32 mouse cellular contexts compared by ENCODE assay signal in genomic region chr9:58741369-58741768, GRCm38 (mm10). TPM values are rescaled to one million over a fixed set of nuclear protein-coding genes. Genes with fewer than 3 reads are reported as not detected.
DNase-seq lines count a peak whose midpoint lies in the region; ATAC-seq and TF ChIP-seq lines count a peak whose summit lies in the region.
"Had no signal": no experiment of that assay in that cellular context is flagged by ENCODE, and none has a peak within 500 bp of the region (broad histone marks: within the 10 kb centered on the region; RNA-seq: fewer than 3 reads in every experiment).

No protein-coding gene starts in this region.

- no peak overlapping the region for H3K4me2 ChIP-seq in liver, embryonic 14.5 days (ENCODE audit: low read depth)
- no peak overlapping the region for H3K4me2 ChIP-seq in kidney, embryonic 14.5 days (replicated peaks; ENCODE audit: low read depth, low read length)
- H3K4me2 ChIP-seq: forebrain, embryonic 15.5 days; heart, embryonic 11.5 days; hindbrain, embryonic 13.5 days; kidney, embryonic 15.5 days; limb, embryonic 15.5 days; lung, embryonic 14.5 days had no signal

- DNase-seq in ES-E14 (ENCODE audit: low read depth, low spot score), result no peak
- DNase-seq in c-Kit-negative CD71-positive TER-119-positive erythroid progenitor cells, embryonic 14.5 days (ENCODE audit: low read depth, low spot score), result peak; percentile 5
- peak in 2 of 3 experiments; percentile 20 to 26 for DNase-seq in liver, embryonic 14.5 days (ENCODE audit: low read depth in 3 of 3, low spot score in 3 of 3)
- no peak for DNase-seq in retina, embryonic 14.5 days (ENCODE audit: low spot score)
- DNase-seq in layer of hippocampus, adult 18-20 months (ENCODE audit: low spot score in 2 of 2), result no peak
- DNase-seq in layer of hippocampus, postnatal 14 days (ENCODE audit: low spot score in 2 of 2), result no peak
- DNase-seq: adrenal gland, postnatal 10 days; B cell, adult 2 months; cerebellum, adult 11-12 months; cerebellum, postnatal 25 days; gastrocnemius, postnatal 36 days; heart, adult 18-20 months; heart, postnatal 4 days; kidney, adult 11 months; kidney, postnatal 25 days; lung, embryonic 14.5 days; lung, postnatal 14 days; right cerebral cortex, postnatal 4 days; thymus, postnatal 14 days had no signal

- H3K36me3 ChIP-seq in ES-Bruce4 (ENCODE audit: control insufficient read depth, insufficient read depth, low read length, poor library complexity, severe bottlenecking) (no peaks in the 10 kb centered on the region), ES-E14 (ENCODE audit: control insufficient read depth, insufficient read depth, low read length, poor library complexity, severe bottlenecking) (no peaks in the 10 kb centered on the region)
- H3K36me3 ChIP-seq in liver, embryonic 14.5 days (replicated peaks; ENCODE audit: control insufficient read depth, insufficient read depth, low read depth), result no peaks in the 10 kb centered on the region
- H3K36me3 ChIP-seq in kidney, embryonic 14.5 days (ENCODE audit: control insufficient read depth, insufficient read depth, low read length), result no peaks in the 10 kb centered on the region
- H3K36me3 ChIP-seq: forebrain, embryonic 10.5 days; forebrain, embryonic 15.5 days; hindbrain, embryonic 13.5 days; kidney, embryonic 15.5 days; limb, embryonic 10.5 days; limb, embryonic 15.5 days had no signal

- H3K9me3 ChIP-seq in ES-Bruce4 (replicated peaks; ENCODE audit: control insufficient read depth, insufficient read depth, low read length, poor library complexity, severe bottlenecking) (no peaks in the 10 kb centered on the region), ES-E14 (ENCODE audit: control insufficient read depth, insufficient read depth, low read depth, low read length) (no peaks in the 10 kb centered on the region)
- no peaks in the 10 kb centered on the region for H3K9me3 ChIP-seq in liver, embryonic 14.5 days (ENCODE audit: control insufficient read depth, low read length)
- H3K9me3 ChIP-seq in kidney, embryonic 14.5 days (ENCODE audit: control insufficient read depth, low read length), result no peaks in the 10 kb centered on the region
- H3K9me3 ChIP-seq: forebrain, embryonic 10.5 days; forebrain, embryonic 15.5 days; hindbrain, embryonic 13.5 days; kidney, embryonic 15.5 days; limb, embryonic 10.5 days; limb, embryonic 15.5 days had no signal

- no peak for TF ChIP-seq EP300 in ES-Bruce4 (IDR thresholded peaks at IDR 0.05; ENCODE audit: insufficient read depth, low read depth, low read length)
- TF ChIP-seq EP300 in liver, embryonic 14.5 days (IDR thresholded peaks at IDR 0.05; ENCODE audit: low read depth), result no peak

- ATAC-seq in liver, embryonic 14.5 days (ENCODE audit: insufficient read depth), result no peak
- no peak for ATAC-seq in kidney, embryonic 14.5 days (ENCODE audit: low FRiP score, low TSS enrichment)
- ATAC-seq: forebrain, embryonic 15.5 days; inflammation-experienced regulatory T-cells, adult 6 months; midbrain, embryonic 16.5 days had no signal

- WGBS in liver, embryonic 14.5 days (ENCODE audit: insufficient replicate concordance), result 68% methylated on average over 20 of the region's 20 CpGs
- WGBS in kidney, embryonic 14.5 days, result 80% methylated on average over 20 of the region's 20 CpGs

- no peak for TF ChIP-seq POLR2A in ES-Bruce4 (IDR thresholded peaks at IDR 0.05; ENCODE audit: insufficient read depth, low read length)

- in situ Hi-C loops in ES-E14 (cut with MboI; ENCODE audit: low sequenced_read_pairs in 2 of 2, unreplicated experiment in 2 of 2), result no loop called here

- H3K9ac ChIP-seq in ES-Bruce4 (ENCODE audit: low read depth, poor library complexity, severe bottlenecking) (no peak overlapping the region), ES-E14 (ENCODE audit: insufficient read depth, low read depth, low read length, poor library complexity, severe bottlenecking) (peak overlapping the region; percentile 9; the same call in 1 of the 2 replicates)
- H3K9ac ChIP-seq in liver, embryonic 14.5 days (replicated peaks), result no peak overlapping the region
- H3K9ac ChIP-seq in kidney, embryonic 14.5 days (ENCODE audit: low read depth, low read length), result no peak overlapping the region
- H3K9ac ChIP-seq: forebrain, embryonic 15.5 days; hindbrain, embryonic 13.5 days; kidney, embryonic 15.5 days; limb, embryonic 15.5 days; lung, embryonic 14.5 days had no signal

- H3K4me1 ChIP-seq in ES-Bruce4 (ENCODE audit: control insufficient read depth, insufficient read depth, low read length), result no peaks in the 10 kb centered on the region
- H3K4me1 ChIP-seq in ES-E14 (ENCODE audit: control insufficient read depth in 2 of 2, insufficient read depth in 2 of 2, low read length in 2 of 2, poor library complexity in 1 of 2), result peaks cover 0 to 4% of the 10 kb centered on the region in 2 experiments; a peak in 1 of 4 replicates
- H3K4me1 ChIP-seq in liver, embryonic 14.5 days (replicated peaks; ENCODE audit: control insufficient read depth in 2 of 2, insufficient read depth in 2 of 2, low read length in 1 of 2), result no peaks in the 10 kb centered on the region
- H3K4me1 ChIP-seq in kidney, embryonic 14.5 days (ENCODE audit: control insufficient read depth, insufficient read depth, low read length), result no peaks in the 10 kb centered on the region
- H3K4me1 ChIP-seq: forebrain, embryonic 10.5 days; forebrain, embryonic 15.5 days; kidney, embryonic 15.5 days; limb, embryonic 10.5 days; limb, embryonic 15.5 days had no signal

- TF ChIP-seq CTCF in ES-Bruce4 (IDR thresholded peaks at IDR 0.05; ENCODE audit: low read depth, low read length), result no peak
- TF ChIP-seq CTCF in liver, embryonic 14.5 days (IDR thresholded peaks at IDR 0.05; ENCODE audit: low read depth), result no peak

- H3K27ac ChIP-seq in ES-Bruce4 (ENCODE audit: insufficient read depth, low read length) (no peak overlapping the region), ES-E14 (ENCODE audit: insufficient read depth, low read depth, low read length, poor library complexity, severe bottlenecking) (no peak overlapping the region)
- H3K27ac ChIP-seq in liver, embryonic 14.5 days, result no peak overlapping the region
- H3K27ac ChIP-seq in kidney, embryonic 14.5 days (ENCODE audit: low read depth, low read length), result no peak overlapping the region
- H3K27ac ChIP-seq: forebrain, embryonic 10.5 days; forebrain, embryonic 15.5 days; hindbrain, embryonic 13.5 days; kidney, embryonic 15.5 days; layer of hippocampus, adult 2 months; limb, embryonic 10.5 days; limb, embryonic 15.5 days; stomach, postnatal 0 days had no signal

- H3K4me3 ChIP-seq in ES-Bruce4 (ENCODE audit: low read depth, low read length) (peak overlapping the region; percentile 57), ES-E14 (ENCODE audit: insufficient read depth in 1 of 2, low read depth in 1 of 2, low read length in 2 of 2, poor library complexity in 1 of 2, severe bottlenecking in 1 of 2) (peak overlapping the region; percentile 36 to 42; a peak in 2 of 4 replicates)
- H3K4me3 ChIP-seq in liver, embryonic 14.5 days (ENCODE audit: insufficient read depth in 1 of 2, low read depth in 2 of 2, low read length in 2 of 2), result peak overlapping the region in 1 of 2 experiments; percentile 21; a peak in 1 of 4 replicates
- H3K4me3 ChIP-seq in kidney, embryonic 14.5 days (ENCODE audit: low read length), result no peak overlapping the region
- H3K4me3 ChIP-seq: forebrain, embryonic 10.5 days; forebrain, embryonic 15.5 days; hindbrain, embryonic 13.5 days; kidney, embryonic 15.5 days; layer of hippocampus, adult 2 months; limb, embryonic 10.5 days; limb, embryonic 15.5 days had no signal

- no peaks in the 10 kb centered on the region for H3K27me3 ChIP-seq in ES-Bruce4 (ENCODE audit: control insufficient read depth, insufficient read depth, low read length, poor library complexity, severe bottlenecking)
- no peaks in the 10 kb centered on the region for H3K27me3 ChIP-seq in liver, embryonic 14.5 days (ENCODE audit: control insufficient read depth, insufficient read depth, low read length)
- no peaks in the 10 kb centered on the region for H3K27me3 ChIP-seq in kidney, embryonic 14.5 days (ENCODE audit: control insufficient read depth, insufficient read depth, low read length)
- H3K27me3 ChIP-seq: forebrain, embryonic 15.5 days; hindbrain, embryonic 13.5 days; kidney, embryonic 15.5 days; limb, embryonic 15.5 days had no signal

TF ChIP-seq in ES-E14, 5 proteins besides CTCF, POLR2A, EP300 and RAD21:
- TF ChIP-seq HCFC1 (IDR thresholded peaks at IDR 0.05; ENCODE audit: borderline replicate concordance, insufficient read depth, low read length) (no peak), ZC3H11A (IDR thresholded peaks at IDR 0.05; ENCODE audit: borderline replicate concordance, low read depth, low read length) (no peak), MAFK (IDR thresholded peaks at IDR 0.05; ENCODE audit: insufficient read depth, low read depth, low read length) (no peak), ZNF384 (IDR thresholded peaks at IDR 0.05; ENCODE audit: low read depth, low read length) (no peak), CHD2 (IDR thresholded peaks at IDR 0.05; ENCODE audit: low read depth, low read length) (no peak)

RNA-seq across cellular contexts. Expression of gene Rec114, which starts 2.4 kb away (rescaled TPM):
- polyA plus RNA-seq in ES-Bruce4 (2011; ENCODE audit: insufficient read depth, insufficient read length, low read depth, missing spikeins), result 6.1 and 7.7 TPM in 2 replicates
- 12.4 and 16.7 TPM in 2 replicates for total RNA-seq in ES-E14 (2012; rRNA removed)
- 6.5 and 16.3 TPM in 2 replicates for polyA plus RNA-seq in liver, embryonic 14.5 days (2012; rRNA removed)
- 31.1 and 40.3 TPM in 2 replicates for polyA plus RNA-seq in liver, embryonic 14.5 days (2014; fragmentation: Nextera tagmentation; extraction: Ambion mirVana)
- not detected for total RNA-seq in layer of hippocampus, adult 18-20 months (2021)
- 1.7 and 2.1 TPM in 2 replicates for polyA plus RNA-seq in kidney, embryonic 14.5 days (2014; fragmentation: Nextera tagmentation; extraction: Ambion mirVana)
- under 1 TPM in 1 of 2 experiments, not detected in 1; 0.60 TPM for total RNA-seq in layer of hippocampus, postnatal 14 days (2021)
- total RNA-seq: gastrocnemius, postnatal 36 days had no signal

Comparison
In these comparisons a context has a peak if more than half of its experiments do, and no peak if none do; other contexts are left out.
1. DNase-seq: peak in c-Kit-negative CD71-positive TER-119-positive erythroid progenitor cells, embryonic 14.5 days (single experiment) and liver, embryonic 14.5 days (2 of 3); none in ES-E14 (single experiment), retina, embryonic 14.5 days (single experiment), layer of hippocampus, adult 18-20 months (0 of 2) and layer of hippocampus, postnatal 14 days (0 of 2).